Mouse (Mus musculus): ENCODE data around the gene Cdyl2.
A peak's percentile ranks its signal among the peaks of the same experiment; 100 is the strongest.

Gene Cdyl2

GRCm38 (mm10) chr8:116670604-116671003 is 62.2 kb downstream of the Cdyl2 start:
- no peak for DNase-seq

GRCm38 (mm10) chr8:116668977-116669376 is 63.8 kb downstream of the Cdyl2 start:
- DNase-seq, result no peak

GRCm38 (mm10) chr8:116666781-116667325 is 65.9 kb downstream of the Cdyl2 start:
- DNase-seq, result no peak

GRCm38 (mm10) chr8:116661521-116661920 is 71.3 kb downstream of the Cdyl2 start:
- no peak for DNase-seq

GRCm38 (mm10) chr8:116656811-116657210 is 76.0 kb downstream of the Cdyl2 start:
- no peak for DNase-seq

- DNase-seq, result no peak
Measured at GRCm38 (mm10) chr8:116654881-116655280, 77.9 kb downstream of the Cdyl2 start.

- DNase-seq, result no peak
Measured at GRCm38 (mm10) chr8:116652949-116653348, 79.8 kb downstream of the Cdyl2 start.

GRCm38 (mm10) chr8:116649975-116650725 is 82.6 kb downstream of the Cdyl2 start:
- no peak for DNase-seq

- DNase-seq, result no peak
Measured at GRCm38 (mm10) chr8:116645376-116645775, 87.4 kb downstream of the Cdyl2 start.

GRCm38 (mm10) chr8:116640925-116641324 is 91.9 kb downstream of the Cdyl2 start:
- no peak for DNase-seq

GRCm38 (mm10) chr8:116637998-116638397 is 94.8 kb downstream of the Cdyl2 start:
- DNase-seq, result no peak

- no peak for DNase-seq
Measured at GRCm38 (mm10) chr8:116637193-116637592, 95.6 kb downstream of the Cdyl2 start.

- DNase-seq, result no peak
Measured at GRCm38 (mm10) chr8:116636396-116636795, 96.4 kb downstream of the Cdyl2 start.

GRCm38 (mm10) chr8:116635972-116636371 is 96.8 kb downstream of the Cdyl2 start:
- no peak for DNase-seq

- DNase-seq, result no peak
Measured at GRCm38 (mm10) chr8:116635261-116635660, 97.5 kb downstream of the Cdyl2 start.

- DNase-seq, result no peak
Measured at GRCm38 (mm10) chr8:116634436-116634835, 98.4 kb downstream of the Cdyl2 start.

GRCm38 (mm10) chr8:116633470-116634150 is 99.2 kb downstream of the Cdyl2 start:
- no peak for DNase-seq

GRCm38 (mm10) chr8:116630066-116630465 is 102.7 kb downstream of the Cdyl2 start:
- DNase-seq, result no peak

- DNase-seq, result no peak
Measured at GRCm38 (mm10) chr8:116628975-116629374, 103.8 kb downstream of the Cdyl2 start.

GRCm38 (mm10) chr8:116627854-116628479 is 104.8 kb downstream of the Cdyl2 start:
- DNase-seq, result no peak

- DNase-seq, result no peak
Measured at GRCm38 (mm10) chr8:116623591-116623990, 109.2 kb downstream of the Cdyl2 start.

- no peak for DNase-seq
Measured at GRCm38 (mm10) chr8:116622326-116622725, 110.5 kb downstream of the Cdyl2 start.

GRCm38 (mm10) chr8:116621158-116621961 is 111.4 kb downstream of the Cdyl2 start:
- DNase-seq, result peak; percentile 78

Measured in layer of hippocampus, adult 9-11 months (tissue).